Mouse (Mus musculus): Measurements from ENCODE around the gene Ankrd40.

GRCm38 (mm10) chr11:94349839-94350238 lies 22.0 kb downstream of the Ankrd40 start:
- TF ChIP-seq CTCF (IDR thresholded peaks at IDR 0.05; ENCODE audit: low read depth, low read length) (no peak), POLR2A (IDR thresholded peaks at IDR 0.05; ENCODE audit: borderline replicate concordance, low read depth, low read length) (no peak)
